Mouse (Mus musculus) common myeloid progenitor, adult 5-6 weeks (primary cell): ENCODE measurements at regions not wholly inside any gene's neighbourhood (a gene's known extent, or its start where the extent isn't known, plus 50 kb on each side); places are given as distances from the start of the nearest gene placed in this dataset.

Source experiments
- ATAC-seq: replicated peaks from 2 replicates; pipeline ENCODE4 v1.8.0; 2016; ENCODE audit warnings: low read depth, mild to moderate bottlenecking, moderate TSS enrichment, inconsistent platforms; ENCODE audit not compliant: poor library complexity, severe bottlenecking

DNA sequence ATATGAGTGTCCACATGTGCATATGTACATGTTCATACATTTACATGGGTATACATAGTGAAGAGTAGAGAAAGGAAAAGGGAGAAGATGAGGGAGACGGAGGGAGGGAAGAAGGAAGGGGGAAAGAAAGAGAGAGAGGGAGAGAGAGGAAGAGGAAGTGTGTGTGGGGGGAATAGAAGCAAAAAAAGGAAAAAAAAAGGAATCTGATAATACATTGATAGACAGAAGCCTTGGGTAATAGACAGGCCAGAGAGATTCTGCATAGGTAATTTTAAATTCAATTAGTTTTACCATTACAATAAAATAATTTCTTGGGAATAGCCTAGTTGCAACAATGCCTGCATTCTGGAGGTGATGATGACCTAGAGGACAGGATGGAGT is 701.0 kb downstream of the Kcnj2 start:
- no peak for ATAC-seq

DNA sequence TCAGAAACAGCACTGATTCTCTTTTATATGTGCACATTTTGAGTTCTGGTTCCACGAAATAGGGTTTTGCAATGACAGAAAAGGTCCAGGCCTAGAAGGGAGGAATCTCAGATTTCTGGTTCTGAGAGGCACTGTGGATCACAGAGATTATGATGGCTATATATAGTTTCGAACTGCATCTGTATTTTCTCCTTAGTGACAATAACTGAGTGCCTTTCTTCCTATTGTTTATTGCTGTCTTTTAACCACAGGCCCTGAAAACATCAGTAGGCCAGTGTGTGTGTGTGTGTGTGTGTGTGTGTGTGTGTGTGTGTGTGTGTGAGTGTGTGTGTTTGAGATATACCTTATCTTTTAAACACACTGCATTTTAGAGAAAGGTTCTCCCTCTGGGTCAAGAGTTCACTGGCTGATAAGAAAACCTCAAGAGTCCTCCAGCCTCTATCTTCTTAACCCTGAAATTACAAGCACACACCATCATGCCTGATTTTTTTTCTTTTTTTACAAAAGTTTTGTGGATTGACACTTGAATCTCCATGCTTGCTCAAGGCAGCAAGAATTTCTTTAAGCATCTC is 708.2 kb downstream of the Kcnj2 start:
- peak; percentile 98 for ATAC-seq

DNA sequence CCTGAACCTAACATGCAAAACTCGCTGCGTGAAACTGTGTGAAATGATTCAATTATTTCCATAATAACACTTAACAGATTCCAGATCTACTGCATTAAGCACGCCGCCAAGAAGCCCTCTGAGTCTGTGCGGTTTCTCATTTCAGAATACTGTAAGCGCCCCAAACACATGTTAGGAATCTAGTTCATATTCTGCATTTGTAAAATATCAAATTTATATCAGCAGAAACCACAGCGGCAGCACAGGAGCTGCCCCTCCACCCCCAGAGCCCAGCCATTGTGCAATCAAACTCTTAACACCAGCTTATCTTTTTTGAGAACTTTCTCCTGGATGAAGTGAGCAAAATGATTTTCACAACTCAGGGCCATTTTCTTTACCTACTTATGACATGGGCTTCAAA is 715.4 kb downstream of the Kcnj2 start:
- ATAC-seq = no peak

DNA sequence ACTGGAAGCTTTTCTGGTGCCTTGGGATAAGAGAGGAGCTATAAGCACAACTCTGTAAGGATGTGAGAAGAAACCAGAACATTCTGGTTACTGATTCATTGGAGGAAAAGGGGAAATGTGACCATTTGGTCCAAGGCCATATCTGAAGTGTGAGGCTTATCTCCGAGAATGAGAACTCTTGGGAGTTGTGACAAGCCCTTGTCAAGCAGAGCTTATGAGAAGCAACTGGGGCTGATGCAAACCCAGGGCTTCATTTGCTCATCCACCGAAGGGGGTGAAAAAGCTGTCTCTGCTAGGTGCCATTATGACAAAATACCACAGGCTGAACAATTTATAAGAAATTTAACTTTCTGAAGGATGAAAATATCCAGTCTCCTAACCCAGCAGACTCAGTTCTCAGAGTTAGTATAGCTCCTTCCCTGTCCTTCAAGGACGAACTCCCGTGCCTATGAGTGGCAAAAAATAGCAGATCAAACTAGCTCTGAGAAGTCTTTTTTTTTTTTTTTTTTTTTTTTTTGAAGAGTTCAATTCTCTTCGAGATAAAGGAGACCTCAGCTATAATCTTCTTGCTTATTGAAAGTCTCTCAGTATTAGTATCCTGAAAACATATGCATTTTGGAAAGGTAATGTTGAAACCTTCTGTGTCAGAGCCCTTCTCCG is 725.4 kb downstream of the Kcnj2 start:
- no peak for ATAC-seq

DNA sequence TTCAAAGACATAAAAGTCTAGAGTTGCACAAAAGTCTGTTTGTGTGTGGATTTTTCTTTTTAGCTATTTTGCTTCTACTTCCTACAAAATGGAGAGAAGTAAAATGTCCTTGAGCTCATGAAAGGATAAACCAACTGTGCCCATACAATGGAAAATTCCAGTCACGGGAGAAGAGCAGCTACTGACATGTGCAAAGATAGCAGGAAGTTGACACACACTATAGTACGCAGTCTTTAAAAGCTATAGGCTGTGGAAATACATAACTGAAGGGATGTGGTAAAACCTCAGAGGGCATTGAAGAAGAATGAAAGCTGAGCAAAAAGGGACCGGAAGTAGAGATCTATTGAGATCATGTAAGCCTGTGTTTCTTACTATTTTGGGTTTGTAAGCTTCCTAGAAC is 735.1 kb downstream of the Kcnj2 start:
- 0 out of 2 replicates have a peak, but pooled peaks have one; percentile 8 for ATAC-seq

DNA sequence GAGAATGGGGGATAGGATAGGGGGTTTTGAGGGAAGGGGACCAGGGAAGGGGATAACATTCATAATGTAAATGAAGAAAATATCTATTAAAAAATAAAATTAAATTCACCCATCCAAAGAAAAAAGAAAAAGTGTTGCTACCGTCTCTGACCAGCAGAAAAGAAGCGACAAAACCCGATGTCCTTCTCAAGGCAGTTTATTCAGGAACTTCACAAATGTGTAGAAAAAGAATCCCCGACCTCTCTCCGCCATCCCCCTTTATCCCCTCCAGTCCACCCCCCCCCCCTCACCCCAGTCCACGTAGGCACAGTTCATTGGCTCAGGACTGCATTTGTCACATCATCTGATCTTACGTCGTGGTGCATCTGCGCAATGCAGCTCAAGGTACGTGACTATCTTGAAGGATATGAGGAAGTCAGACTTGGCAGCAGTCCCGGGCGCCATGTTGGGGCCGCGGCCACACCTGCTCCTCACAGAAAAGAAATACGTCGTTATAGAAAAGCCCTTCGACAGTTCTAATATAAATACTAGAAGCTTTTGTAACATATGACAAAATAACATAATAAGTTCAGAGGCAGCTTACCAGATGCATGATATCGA is 750.3 kb downstream of the Kcnj2 start:
- ATAC-seq = no peak

DNA sequence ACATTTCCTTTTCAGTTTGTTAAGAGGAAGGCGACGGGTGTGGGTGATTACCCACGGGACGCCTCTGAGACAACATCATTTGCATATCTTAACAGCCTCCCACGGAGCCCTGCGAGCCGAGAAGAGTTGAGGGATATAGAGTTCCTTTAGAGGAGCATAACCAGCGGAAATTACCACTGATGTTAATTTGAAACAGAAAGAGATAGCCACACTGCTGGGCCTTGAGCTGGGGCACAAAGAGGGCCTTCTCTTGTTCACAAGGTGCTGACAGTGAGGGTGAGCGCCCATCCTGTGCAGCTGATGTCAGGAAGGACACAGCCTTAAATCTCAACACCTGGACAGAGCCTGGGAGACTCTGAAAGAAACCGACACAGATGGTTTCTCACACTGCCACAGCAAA is 752.2 kb downstream of the Kcnj2 start:
- no peak for ATAC-seq

DNA sequence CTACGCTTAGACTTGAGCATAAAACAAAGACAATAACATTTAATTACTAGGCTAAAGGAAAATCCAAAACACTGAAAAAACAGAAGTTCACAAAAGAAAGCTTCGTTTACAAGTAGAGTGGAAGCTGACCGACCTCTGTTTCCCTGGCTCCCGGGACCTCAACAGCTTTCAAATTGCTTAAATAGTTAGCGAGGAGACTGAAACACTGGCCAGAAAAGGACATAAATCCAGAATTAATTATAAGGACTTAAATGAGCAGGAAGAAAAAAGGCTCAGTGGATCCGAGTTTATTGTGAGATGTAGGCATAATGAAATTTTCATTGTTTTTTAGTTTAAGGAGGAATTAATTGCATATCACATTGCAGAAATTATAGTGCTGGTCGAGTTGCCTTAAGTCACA is 754.4 kb downstream of the Kcnj2 start:
- ATAC-seq = no peak

DNA sequence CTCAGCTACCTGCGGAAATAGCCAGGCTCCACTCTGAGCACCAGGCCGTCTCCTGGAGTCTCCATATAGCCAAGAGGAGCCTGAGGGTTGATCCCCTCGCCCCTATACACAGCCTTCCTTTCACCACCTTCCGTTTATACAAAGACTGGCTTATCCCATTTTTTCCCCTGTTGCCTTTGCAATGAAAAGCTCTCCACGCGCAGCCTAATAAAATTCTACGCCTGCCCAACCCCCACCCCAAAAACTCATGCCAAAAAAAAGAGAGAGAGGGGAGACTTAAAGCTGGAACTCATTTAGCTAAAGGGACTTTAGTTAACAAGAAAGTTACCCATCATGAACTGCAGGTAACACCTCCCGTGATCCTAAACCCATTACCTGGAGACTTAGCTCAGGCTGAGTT is 762.5 kb downstream of the Kcnj2 start:
- ATAC-seq = no peak

DNA sequence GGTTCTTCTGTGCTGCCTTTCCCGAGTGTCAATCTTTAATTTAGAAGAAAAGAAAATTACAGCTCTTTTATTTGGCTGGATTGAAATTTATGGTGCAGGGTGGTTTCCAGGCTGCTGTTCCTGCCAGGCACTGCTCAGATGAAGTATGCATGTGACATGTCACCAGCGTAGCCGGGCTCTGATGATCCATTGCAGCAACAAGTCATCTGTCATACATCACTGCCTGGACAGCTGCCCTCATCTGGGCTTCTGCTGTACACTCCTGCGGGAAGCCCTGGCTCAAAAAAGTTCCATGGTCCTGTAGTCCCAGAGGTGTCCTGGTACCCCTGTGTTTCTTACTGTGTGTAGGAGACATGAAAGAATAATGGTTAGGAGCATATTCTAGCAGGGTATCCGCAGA is 773.0 kb downstream of the Kcnj2 start:
- ATAC-seq = no peak

DNA sequence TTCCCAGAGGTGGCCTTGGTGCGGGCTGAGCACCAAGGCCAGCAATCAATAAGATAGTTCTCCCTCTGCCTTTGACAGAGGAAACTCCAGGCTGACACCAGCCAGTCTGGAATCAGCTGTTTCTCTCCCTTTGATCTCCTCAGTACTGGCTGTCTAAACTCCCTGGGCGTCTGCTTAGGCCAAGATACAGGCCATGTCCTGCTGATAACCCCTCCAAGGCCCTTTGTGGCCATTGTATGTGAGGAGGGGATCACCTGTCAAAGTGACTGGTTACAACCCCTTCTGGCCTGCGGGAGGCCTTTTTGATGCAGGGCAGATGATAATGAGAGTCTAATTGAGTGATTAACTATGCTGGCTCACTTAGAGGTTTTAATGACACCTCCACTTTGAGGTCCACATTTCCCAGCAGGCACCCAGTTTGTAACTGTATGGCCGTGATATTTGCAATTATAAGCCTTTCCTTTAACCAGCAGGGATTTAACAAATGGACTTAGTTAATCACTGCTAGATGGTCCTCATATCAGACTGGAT is 777.8 kb downstream of the Kcnj2 start:
- ATAC-seq = no peak

DNA sequence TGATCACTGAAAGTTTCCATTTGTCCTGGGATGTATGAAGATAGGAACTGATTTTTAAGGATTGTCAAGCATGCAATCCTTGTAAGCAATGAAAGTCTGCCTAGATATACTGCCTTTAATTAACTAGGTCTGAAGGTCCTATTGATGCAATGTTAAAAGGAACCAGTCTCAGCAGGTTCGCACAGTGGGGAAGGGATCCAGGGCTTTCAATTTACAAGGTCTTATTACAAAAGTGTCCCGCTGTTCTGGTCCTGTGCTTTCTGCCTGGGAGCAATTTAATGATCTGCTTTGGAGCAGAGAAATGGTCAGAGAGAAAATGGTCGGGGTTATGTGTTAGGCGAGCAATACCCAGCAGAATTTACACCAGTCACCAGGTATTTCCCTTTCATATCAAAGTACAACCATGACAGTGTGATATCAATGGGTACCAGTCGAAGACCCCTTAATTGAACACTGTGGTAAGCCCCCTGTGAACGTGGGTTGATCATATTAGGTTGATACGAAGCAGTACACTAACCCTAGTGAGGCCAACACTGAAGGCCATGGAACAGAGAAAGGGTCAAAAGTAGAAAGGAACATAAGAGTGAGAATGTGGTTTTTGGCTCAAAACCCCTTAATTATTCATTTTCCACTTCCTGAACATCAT is 778.5 kb downstream of the Kcnj2 start:
- no peak for ATAC-seq

DNA sequence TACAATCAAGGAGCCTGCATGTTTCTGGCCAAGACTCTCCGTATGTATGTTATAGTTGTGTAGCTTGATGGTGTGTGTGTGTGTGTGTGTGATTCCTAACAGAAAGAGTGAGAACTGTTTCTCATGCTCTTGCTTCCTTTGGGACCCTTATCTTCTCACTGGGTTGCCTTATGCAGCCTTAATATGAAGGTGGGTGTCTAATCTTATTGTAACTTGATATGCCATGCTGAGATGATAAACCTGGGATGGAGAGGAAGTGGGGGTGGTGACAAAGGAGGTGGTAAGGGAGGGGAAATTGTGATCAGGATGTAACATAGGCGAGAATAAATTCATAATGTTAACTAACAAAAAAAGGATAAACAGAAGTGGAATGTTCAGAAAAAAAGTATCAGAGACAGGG is 791.3 kb downstream of the Kcnj2 start:
- ATAC-seq = no peak

DNA sequence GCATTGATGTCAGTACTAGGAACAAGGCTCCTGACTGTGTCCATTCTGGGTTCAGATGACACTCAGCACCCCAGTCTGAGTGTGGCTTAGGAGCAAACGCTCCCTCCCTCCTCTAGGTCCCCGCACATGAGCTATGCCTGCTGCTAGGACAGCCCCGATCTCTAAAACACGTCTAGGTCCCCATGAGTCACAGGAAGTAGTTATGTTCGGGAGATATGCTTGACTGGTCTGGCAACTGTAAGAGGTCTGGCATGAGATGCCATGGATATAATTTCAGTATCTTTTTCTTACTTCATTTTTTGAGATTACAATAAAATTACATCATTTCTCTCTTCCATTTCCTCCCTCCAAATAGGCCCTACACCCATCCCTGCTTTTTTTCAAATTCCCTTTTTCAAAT is 792.1 kb downstream of the Kcnj2 start:
- no peak for ATAC-seq

DNA sequence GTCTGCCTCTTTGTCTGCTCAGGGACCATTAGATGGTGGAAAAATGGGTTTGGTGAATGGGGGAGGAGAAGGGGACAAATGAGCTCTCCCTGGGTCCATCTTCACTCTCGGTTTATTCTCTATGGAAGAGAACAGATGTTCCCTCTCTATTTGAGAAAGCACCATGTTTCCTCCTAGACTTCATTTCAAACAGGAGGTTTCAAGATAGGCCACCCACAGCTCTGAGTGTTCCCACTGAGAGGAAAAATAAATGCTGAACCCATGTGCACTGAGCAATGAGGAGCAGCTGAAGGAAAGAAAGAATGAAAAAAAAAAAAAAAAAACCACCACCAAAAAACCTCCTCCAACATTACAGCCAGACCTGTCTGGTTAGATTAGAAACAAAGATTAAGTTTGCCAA is 799.2 kb downstream of the Kcnj2 start:
- ATAC-seq = no peak

DNA sequence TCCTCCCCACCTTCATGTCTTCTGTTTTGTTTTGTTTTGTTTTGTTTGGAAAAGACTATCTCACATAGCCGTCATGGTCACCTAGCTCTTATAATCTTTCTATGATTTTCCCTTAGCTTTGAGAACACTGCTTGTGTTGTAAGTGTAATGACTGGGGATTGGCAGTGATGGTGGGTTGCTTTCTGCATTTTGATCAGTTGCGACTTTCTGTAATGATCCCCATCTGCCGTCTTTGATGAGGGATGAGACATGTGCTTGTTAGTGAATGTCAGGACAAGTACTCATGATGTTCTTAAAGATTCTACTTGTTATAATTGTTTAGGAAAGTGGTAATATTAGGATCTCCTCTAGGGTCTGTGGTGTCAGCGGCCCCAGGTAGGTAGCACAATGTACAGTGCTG is 809.4 kb downstream of the Kcnj2 start:
- no peak for ATAC-seq

DNA sequence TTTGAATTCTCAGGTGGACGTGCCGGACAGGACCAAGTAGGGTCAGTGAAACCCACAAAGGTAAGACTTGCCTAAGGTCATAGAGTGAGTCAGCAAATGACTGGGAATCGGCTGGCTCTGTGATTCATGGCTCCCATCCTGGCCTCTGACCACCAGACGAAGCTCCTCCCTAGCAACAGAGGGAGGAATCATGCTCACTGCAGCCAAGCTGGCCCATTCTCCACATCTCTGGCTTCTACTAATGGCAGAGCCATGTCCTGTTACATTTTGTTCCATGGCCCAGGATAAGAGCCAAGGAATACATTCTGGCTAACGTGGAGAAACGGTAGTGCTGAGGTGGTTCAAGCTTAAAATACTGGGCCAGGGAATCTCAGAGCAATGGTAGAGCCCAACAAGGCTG is 814.2 kb downstream of the Kcnj2 start:
- ATAC-seq = no peak

DNA sequence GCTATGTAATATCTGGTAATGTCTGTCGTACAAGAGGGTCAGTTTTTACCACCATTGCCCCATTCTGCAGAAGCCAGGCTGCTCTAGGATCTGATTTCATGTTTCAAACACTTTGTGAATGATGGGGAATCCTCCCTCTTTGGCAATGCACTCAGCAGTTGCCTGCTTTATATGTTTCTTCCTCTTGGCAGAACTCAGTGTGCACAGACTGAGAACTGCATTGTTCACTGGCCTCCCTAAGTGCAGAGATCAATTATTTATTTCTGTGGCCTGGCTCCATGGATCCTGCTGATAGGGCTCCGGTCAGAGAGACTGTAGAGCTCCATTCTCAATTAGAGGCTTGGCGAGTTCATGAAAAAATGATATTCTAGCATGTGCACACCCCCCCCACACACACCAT is 824.1 kb downstream of the Kcnj2 start:
- no peak for ATAC-seq

DNA sequence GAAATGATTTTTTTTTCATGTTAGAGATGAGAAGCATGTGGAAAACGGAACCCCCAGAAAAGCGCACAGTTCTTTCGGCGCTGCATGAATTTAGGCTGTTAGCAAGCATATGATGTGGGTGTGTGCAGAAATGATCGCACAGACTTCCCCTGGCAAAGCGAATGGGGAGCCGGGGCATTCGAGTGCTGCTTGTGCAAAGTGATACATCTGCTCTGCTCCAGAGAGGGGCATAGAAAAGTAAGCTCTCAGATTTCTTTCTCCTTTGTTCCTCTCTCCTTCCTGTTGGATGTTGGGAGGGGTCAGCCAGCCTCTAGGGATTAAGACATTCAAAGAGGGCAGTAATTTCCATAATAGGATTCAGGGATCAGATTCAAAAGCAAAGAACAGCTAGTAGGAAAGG is 827.9 kb downstream of the Kcnj2 start:
- no peak for ATAC-seq

DNA sequence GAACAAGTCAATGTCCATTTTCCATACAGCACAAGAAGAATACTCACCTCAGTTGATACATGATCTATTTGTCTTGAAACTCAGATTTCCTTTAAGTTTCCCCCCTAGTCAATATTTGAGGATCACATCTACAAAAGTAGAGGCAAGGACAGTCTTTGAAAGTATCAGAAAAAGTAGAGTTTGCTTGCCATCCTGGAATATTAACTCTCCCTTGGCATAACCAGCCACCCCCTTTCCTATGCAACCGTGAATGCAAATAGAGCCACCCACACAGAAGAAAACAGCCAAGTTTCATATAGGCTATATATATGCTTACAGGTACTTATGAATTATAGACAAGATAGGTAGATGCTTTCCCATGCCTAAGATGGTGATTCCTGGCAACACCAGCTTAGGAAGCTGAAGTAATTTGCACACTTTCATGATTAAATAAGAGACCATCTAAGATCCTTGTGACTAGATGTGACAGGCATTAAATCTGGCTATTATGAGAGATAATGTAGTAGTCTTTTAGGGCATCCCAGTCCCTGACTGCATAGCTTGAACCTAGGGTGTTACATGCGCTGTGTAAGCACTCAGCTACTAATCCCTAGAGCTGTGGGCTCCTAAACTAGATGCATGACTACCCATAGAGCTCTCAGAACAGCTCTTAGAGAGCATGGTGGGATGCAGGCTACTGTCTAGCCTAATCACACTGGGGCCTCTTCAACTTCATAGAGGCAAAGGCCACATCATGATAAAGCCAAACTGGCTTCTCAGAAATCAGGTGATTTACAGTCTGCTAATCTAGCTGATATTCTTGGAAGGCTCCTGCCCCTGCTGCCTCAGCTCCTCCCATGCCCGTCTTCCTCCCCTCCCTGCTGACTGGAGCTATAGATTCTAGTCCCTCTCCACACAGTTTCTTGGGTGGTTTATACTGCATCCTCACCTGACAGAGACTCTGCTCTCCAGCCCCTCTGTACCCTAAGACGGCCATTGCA is 829.5 kb downstream of the Kcnj2 start:
- no peak for ATAC-seq
